Mouse (Mus musculus) kidney, postnatal 10 days (tissue): Measurements from ENCODE around the gene Cald1.

Experiments
- DNase-seq: peaks from one replicate; pipeline ENCODE4 v3.0.0; 2021; ENCODE audit warnings: mixed read lengths

Gene Cald1

DNA sequence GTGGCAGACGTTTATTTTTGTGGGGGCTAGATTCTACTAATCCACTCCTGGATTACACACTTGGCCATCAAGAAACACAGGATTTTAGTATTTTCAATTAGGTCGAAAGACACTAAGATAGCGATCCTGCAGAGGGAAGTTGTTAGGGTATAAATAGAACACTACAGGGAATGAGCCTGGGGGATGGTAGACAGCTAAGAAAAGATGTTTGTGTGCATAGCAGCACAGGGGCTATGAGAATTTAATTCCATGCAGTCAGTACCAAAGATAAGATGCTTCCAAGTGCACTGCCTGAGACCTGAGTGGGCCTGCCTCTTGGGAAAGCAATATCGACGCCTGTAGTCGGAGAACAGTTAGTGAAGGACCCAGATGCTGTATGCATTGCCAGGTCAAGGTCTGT lies 172.2 kb downstream of the Cald1 start:
- DNase-seq, result no peak

DNA sequence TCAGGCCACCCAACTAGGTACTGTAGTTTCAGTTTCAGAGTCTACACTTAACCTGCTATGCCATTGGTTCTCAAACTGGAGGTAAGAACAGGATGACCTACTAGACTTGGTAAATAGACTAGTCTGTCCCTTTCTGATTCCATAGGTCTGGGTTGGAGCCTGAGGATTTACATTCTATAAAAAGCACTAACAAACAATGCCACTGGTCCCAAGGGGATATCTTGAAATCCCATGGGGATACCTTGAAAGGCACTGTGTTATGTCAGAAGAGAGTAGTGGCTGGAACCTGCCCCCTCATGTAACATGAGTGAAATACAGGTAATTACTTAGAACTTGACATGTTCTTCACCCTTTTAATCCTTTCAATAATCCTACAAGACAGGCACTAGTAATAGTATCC lies 178.1 kb downstream of the Cald1 start:
- no peak for DNase-seq

DNA sequence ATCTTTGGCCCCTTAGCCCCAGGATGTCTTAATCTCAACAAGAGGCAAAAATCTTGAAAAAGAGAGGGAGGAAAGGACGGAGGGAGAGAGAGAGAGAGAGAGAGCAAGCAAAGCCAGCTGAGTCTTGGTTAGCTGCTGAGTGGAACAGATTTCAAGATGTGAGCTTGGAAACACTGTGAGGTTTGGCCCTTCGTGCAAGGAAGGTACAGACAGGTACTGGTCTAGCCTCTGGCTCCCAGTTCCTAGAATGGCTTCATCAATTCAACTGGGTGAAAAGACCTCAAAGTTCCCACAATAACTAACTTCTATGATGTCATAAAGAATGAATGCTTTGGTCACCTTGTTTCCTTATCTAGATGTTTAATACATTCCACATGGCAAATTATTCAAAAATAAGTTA lies 178.8 kb downstream of the Cald1 start:
- DNase-seq, result no peak

DNA sequence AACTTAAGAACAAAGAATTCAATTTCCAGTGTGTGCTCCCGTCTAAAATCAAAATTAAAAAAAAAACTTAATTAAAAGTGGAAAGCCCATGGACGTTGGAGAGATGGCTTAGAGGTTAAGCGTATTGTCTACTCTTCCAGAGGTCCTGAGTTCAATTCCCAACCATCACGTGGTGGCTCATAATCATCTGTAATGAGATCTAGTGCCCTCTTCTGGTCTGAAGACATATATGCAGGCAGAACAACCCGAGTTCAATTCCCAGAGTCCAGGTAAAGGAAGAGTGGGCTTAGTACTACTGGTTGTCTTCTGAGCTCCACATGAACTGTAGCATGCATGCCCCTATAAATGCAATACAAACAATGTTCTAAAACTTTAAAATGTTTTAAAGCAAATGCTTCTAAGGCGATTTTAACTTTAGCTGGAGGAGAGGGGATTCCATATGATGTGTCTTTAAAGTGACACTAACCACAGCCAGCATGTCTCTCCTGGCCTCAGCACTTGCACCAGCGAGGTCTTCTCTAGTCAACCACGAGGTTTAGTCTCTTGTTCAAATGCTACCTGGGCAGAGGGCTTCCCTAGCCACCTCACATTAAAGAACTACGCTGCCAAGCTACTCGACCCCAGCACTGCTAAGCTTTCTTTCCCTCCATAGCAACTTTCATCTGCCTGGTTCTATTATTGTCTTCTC lies 179.8 kb downstream of the Cald1 start:
- DNase-seq, result no peak

DNA sequence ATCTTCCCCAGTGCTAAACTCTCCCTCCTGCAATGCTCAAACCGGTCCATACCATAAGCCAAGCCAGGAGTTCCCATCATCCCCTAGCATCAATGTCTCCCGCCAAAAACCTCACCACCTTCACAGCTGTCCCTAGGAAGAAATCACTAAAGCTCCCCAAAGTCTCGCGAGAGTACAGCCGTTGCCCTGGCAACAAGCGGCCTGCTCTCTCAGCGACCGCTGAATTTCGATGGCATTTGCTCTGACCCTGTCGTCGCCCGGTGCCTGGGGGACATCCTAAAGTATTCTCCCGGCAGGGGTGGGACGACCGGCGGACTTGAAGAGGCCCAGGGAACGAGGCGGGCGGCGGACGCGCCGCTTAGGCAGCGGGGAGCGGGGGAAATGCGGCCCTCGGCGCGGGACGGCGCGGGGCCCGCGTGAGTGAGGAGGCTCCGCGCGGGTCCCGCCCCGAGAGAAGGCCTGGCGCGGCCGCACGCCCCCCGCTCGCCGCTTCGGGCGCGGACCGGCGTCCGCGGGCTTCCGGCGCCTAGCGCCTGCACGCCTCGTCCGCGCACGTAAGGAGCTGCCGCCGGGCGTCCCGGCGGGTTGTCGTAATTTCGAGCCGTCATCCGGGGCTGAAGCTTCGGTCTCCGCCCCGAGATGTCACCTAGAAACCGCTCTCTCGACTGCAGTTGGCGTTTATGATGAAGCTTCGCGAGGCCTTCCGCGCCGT lies 182.1 kb downstream of the Cald1 start, which contains the start of gene Agbl3:
Gene Agbl3, plus strand, starts transcription at position 202 of the 712 bp plus-strand sequence.
- DNase-seq, result peak; percentile 99

DNA sequence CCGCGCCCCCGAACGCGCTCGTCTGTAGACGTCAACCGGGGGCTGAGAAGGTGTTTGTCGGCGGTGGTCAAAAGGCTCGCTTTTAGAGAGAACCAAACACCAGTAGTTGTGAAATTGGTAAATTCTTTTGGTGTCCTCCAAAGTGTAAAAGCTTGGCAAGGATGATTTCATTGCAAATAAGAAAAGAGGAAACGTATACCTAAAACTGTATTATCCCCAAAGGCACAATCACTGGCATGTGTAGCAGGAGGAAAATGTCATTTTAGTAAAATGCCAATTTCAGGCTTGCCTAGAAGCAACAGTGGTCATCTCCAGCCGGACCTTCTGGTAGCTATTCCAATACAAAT lies 182.6 kb downstream of the Cald1 start:
- DNase-seq, result no peak

DNA sequence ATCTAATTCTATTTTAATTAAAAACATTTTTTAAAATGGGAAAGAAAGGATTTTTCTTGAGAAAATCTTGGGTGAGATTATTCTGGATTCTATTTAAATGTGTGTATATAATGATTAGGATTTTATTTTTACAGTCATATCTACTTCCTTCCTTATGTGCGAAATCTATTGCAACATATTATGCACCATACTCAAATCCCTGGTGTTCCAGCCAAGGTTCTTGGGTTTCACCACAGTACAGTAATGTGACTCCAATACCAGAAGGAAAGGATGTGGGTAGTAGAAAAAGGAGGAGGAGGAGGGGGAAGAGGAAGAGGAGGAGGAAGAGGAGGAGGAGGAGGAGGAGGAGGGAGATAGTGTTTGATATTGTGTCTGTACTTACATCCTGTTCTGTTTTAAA lies 184.2 kb downstream of the Cald1 start:
- DNase-seq, result no peak

DNA sequence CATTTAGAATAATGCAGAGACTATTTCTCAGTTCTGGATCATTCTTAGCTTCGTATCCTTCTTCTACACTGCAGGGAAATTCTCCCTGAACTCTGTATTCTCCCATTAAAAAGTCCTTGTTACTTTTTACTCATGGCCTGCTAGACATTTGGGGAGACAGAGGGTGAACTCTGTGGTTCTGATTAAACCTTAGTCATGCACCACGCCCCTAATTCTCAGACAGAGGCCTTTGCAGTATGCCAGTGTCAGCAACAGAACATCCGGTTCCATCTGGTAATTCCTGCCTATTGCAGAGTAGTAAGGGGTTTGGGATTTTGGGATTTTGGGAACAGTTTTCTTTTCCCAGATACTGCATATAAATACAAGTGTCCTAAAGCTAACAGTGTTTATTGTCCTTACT lies 198.6 kb downstream of the Cald1 start:
- peak; percentile 13 for DNase-seq

DNA sequence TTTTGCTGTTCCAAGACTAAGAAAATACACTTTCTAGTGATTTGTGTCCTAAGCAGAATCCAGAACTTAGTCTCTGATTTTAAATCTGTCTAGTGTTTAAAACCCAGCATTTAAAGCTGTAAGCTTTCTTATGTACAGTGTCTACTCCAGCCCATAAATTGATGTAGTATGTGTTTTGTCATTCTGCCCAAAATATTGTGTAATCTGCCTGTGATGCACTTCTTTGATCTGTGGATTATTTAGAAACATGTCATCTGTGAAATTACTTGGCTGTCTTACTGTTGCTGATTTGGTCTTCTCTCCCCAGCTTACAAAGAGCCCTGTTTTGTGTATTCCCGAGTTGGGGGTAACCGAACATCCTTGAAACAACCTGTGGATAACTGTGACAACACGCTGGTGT lies 199.6 kb downstream of the Cald1 start:
- no peak for DNase-seq

DNA sequence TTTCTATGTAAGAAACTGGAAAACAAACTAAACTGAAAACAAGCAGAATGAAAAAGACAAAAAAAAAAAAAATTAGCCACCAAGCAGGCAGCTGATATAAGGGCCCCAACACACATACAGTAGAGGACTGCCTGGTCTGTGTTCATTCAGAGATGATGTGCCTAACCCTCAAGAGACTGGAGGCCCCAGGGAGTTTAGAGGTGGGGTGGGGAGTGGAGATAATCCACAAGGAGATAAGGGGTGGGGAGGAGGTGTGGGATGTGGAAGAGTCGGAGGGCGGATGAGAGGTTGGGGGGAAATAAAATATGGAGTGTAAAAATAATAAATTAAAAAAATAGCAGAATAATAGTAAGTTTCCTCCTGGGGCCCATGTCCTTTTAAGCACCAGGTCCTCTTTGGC lies 207.3 kb downstream of the Cald1 start:
- no peak for DNase-seq

DNA sequence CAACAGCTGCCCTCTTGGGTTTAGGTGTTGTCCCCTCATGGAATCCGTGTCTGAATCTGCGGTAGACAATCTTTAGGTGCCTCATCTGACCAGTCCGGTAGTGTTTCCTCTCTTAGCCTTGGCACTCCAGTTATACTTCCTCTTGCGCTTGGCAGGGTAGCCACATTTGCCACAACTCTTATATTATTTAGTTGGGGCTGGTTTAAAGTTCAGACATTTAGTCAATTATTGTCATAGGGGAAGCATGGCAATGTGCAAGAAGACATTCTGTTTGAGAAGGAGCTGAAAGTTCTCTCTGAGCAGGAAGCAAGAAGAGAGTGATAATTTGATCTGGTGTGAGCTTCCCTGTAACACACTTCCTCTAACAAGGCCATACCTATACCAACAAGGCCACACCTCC lies 212.4 kb downstream of the Cald1 start:
- DNase-seq, result no peak

DNA sequence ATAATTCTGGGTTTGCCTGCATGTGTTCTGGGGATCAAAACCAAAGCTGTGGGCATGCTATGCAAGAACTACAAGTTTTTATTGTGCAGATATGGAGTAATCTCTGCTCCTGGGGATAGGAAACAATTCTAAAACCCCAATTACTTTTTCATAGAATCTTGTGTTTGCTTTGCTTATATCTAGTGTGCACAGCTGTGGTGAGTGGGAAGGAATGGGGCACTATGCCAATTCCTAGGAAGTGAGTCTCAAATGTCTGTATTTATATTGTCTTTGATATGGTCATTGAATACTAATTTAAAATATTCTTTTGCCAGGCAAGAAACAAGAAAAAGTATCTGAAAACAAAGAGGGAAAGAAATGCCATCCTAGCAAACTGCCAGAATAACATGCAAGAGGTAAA lies 226.1 kb downstream of the Cald1 start:
- DNase-seq, result no peak
